Mouse (Mus musculus) myocyte (in vitro differentiated cells): ENCODE measurements around the gene Pard6b. TPM values are rescaled to one million over a fixed set of nuclear protein-coding genes. Genes with fewer than 3 reads are reported as not detected.
A peak's percentile ranks its signal among the peaks of the same experiment; 100 is the strongest.

Experiments
- H3K27me3 ChIP-seq: one replicate; pipeline ENCODE4 v1.6.1; 2011; ENCODE audit not compliant: control insufficient read depth, insufficient read depth, insufficient read length
- H3K36me3 ChIP-seq: one replicate; pipeline ENCODE4 v1.6.1; 2011; ENCODE audit not compliant: control insufficient read depth, insufficient read depth
- H3K4me2 ChIP-seq: one replicate; pipeline ENCODE4 v1.6.1; 2011; ENCODE audit warnings: low read depth, control low read depth
- H3K4me3 ChIP-seq: one replicate; pipeline ENCODE4 v1.5.1; 2011; ENCODE audit warnings: mild to moderate bottlenecking, control low read depth, moderate library complexity
- H3K79me2 ChIP-seq: one replicate; pipeline ENCODE4 v1.6.1; 2011; ENCODE audit not compliant: control insufficient read depth, insufficient read depth
- H3ac ChIP-seq: one replicate; pipeline ENCODE4 v1.6.1; 2011; ENCODE audit not compliant: control insufficient read depth, insufficient read length
- CEBPB ChIP-seq: IDR thresholded peaks from 2 replicates; pipeline ENCODE4 v1.6.1; 2011; ENCODE audit warnings: mild to moderate bottlenecking, moderate library complexity; ENCODE audit not compliant: poor library complexity, insufficient read depth, severe bottlenecking
- E2F4 ChIP-seq: IDR thresholded peaks from one replicate; pipeline ENCODE4 v1.6.1; 2011; ENCODE audit warnings: mild to moderate bottlenecking, control low read depth, moderate library complexity; ENCODE audit not compliant: insufficient read depth
- MAX ChIP-seq: IDR thresholded peaks from one replicate; pipeline ENCODE4 v1.6.1; 2011; ENCODE audit warnings: low read depth, mild to moderate bottlenecking, control low read depth
- MYOD1 ChIP-seq, 3 experiments: IDR thresholded peaks; one replicate each; pipeline ENCODE4 v1.6.1; 2011; ENCODE audit warnings: control low read depth in 2 of 3, low read depth in 2 of 3, mild to moderate bottlenecking in 2 of 3, moderate library complexity in 1 of 3; ENCODE audit not compliant: insufficient read length in 2 of 3, control insufficient read depth in 1 of 3
- MYOG ChIP-seq, 3 experiments: IDR thresholded peaks; one replicate each; pipeline ENCODE4 v1.6.1; 2011; ENCODE audit warnings: control low read depth in 2 of 3, low read depth in 2 of 3, mild to moderate bottlenecking in 2 of 3; ENCODE audit not compliant: insufficient read length in 2 of 3, control insufficient read depth in 1 of 3, insufficient read depth in 1 of 3
- POLR2A ChIP-seq: IDR thresholded peaks from one replicate; pipeline ENCODE4 v1.6.1; 2011; ENCODE audit warnings: low read depth, mild to moderate bottlenecking, control low read depth, moderate library complexity; ENCODE audit not compliant: insufficient read length
- POLR2AphosphoS2 ChIP-seq: IDR thresholded peaks from one replicate; pipeline ENCODE4 v1.6.1; 2011; ENCODE audit warnings: low read depth, control low read depth; ENCODE audit not compliant: insufficient read length
- REST ChIP-seq: IDR thresholded peaks from one replicate; pipeline ENCODE4 v1.6.1; 2011; ENCODE audit warnings: mild to moderate bottlenecking, control low read depth, moderate library complexity; ENCODE audit not compliant: insufficient read depth, insufficient read length
- SRF ChIP-seq: IDR thresholded peaks from one replicate; pipeline ENCODE4 v1.6.1; 2011; ENCODE audit warnings: low read depth; ENCODE audit not compliant: control insufficient read depth, insufficient read length
- TCF12 ChIP-seq: IDR thresholded peaks from one replicate; pipeline ENCODE4 v1.6.1; 2011; ENCODE audit warnings: mild to moderate bottlenecking, control low read depth; ENCODE audit not compliant: poor library complexity, insufficient read depth, severe bottlenecking
- TCF3 ChIP-seq: IDR thresholded peaks from one replicate; pipeline ENCODE4 v1.6.1; 2011; ENCODE audit warnings: low read depth, control low read depth; ENCODE audit not compliant: insufficient read length
- USF1 ChIP-seq: IDR thresholded peaks from one replicate; pipeline ENCODE4 v1.6.1; 2011; ENCODE audit warnings: low read depth, mild to moderate bottlenecking, control low read depth, moderate library complexity
- polyA plus RNA-seq: library from polyadenylated mRNA; unstranded; fragments of >200 nt; fragmentation: generic; extraction: Trizol; gene quantifications from one replicate; pipeline ENCODE4 v1.2.1, GENCODE M21; 2012; ENCODE audit warnings: missing spikeins

Gene Pard6b
- polyA plus RNA-seq, 1 experiment, result 0.11 TPM

DNA sequence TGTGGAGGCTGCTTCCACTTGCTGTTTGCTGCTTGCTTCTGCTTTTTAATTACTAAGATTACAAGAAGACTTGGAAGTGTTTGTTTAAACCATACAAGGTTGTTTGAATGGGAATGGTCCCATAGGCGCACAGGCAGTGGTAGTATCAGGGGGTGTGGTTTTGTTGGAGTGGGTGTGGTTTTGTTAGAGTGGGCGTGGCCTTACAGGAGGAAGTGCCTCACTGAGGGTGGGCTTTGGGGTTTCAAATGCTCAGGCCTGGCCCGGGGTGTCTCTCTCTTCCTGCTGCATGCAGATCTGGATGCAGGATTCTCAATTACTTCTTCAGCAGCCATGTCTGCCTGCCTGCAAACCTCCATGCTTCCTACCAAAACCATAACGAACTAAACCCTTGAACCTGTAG is 40.1 kb downstream of the Pard6b start:
- H3ac ChIP-seq, result no peak overlapping the region
- TF ChIP-seq USF1, result no peak
- TF ChIP-seq REST, result no peak
- no peak for TF ChIP-seq TCF12
- no peak for TF ChIP-seq CEBPB
- no peak for TF ChIP-seq MYOG (IDR thresholded peaks at IDR 0.05; ENCODE audit: control insufficient read depth in 1 of 3, insufficient read depth in 1 of 3, insufficient read length in 2 of 3, low read depth in 2 of 3)
- TF ChIP-seq SRF, result no peak
- no peak for TF ChIP-seq POLR2A
- no peak for TF ChIP-seq MAX
- TF ChIP-seq TCF3, result no peak
- no peak for TF ChIP-seq E2F4
- no peak for TF ChIP-seq MYOD1 (IDR thresholded peaks at IDR 0.05; ENCODE audit: control insufficient read depth in 1 of 3, insufficient read length in 2 of 3, low read depth in 2 of 3)
- no peak for TF ChIP-seq POLR2AphosphoS2
- H3K4me2 ChIP-seq, result no peak overlapping the region
- no peaks in the 10 kb centered on the region for H3K36me3 ChIP-seq
- H3K27me3 ChIP-seq, result no peaks in the 10 kb centered on the region
- no peak overlapping the region for H3K4me3 ChIP-seq
- H3K79me2 ChIP-seq, result no peaks in the 10 kb centered on the region

GRCm38 (mm10) chr2:168123652-168124051 is 42.8 kb downstream of the Pard6b start:
- Histone ChIP-seq H3K36me3 (no peaks in the 10 kb centered on the region), H3K4me2 (no peak overlapping the region), H3K4me3 (no peak overlapping the region), H3K79me2 (no peaks in the 10 kb centered on the region), H3K27me3 (no peaks in the 10 kb centered on the region), H3ac (no peak overlapping the region)
- no peak for TF ChIP-seq USF1

DNA sequence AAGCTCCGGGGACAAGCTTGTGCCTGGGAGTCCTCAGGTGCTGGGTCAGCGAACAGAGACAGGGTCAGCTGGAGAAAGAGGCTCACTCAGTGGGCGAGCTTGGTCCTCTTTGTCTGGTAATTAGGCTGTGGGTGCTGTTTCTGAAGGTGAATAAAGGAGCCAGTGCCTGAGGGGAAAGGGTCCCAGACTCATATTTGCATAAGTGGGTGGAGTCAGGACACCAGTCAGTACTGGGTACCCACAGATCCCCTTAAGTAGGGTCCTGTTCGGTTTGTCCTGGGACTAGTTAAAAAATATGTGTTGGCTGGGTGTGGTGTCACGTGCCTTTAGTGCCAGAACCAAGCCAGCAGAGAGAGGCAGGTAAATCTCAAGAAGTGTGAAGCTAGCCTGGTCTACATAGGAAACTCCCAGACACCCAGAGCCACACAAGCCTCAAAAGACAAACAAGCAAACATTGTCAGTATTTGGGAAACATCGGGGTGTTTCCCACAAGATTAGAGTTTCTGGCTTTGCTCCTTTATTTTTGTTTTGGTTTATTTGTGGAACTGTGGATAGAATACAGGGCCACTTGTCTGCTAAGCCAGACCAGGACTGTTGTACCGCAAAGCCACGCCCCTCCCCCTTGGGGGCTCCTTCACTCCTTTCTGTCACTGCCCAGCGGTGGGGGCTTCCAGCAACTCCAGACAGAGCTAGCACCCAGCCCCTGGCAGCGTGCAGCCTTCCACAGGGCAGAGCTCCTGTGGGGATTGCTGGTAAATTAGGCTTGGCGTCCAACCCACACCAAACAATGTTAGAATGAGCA is 44.7 kb downstream of the Pard6b start:
- Histone ChIP-seq H3K4me2 (peak overlapping the region; percentile 48), H3K27me3 (no peaks in the 10 kb centered on the region), H3ac (no peak overlapping the region), H3K4me3 (no peak overlapping the region), H3K79me2 (no peaks in the 10 kb centered on the region), H3K36me3 (no peaks in the 10 kb centered on the region)
- TF ChIP-seq SRF, result no peak
- no peak for TF ChIP-seq TCF3
- TF ChIP-seq POLR2AphosphoS2, result no peak
- TF ChIP-seq MYOG (IDR thresholded peaks at IDR 0.05; ENCODE audit: control insufficient read depth in 1 of 3, insufficient read depth in 1 of 3, insufficient read length in 2 of 3, low read depth in 2 of 3), result no peak
- TF ChIP-seq POLR2A, result no peak
- no peak for TF ChIP-seq TCF12
- TF ChIP-seq MAX, result no peak

DNA sequence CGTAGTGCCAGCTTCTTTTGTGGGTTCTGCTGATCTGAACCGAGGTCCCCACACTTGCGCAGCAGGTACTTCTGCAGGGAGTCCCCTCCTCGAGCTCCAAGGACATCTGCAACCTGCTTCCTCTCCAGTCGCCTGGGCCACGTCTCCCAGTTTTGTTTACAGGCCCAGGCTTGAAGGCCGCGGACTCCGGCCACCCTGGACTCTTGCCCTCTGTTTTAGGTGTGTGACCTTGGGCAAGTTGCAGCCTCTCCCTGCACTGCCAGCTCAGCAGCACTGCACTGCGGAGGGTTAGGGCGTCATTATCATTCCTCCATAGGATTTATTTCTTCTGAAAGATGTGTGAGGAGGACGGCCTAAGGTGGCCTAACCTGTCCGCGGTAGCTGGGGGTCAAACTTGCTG is 47.0 kb downstream of the Pard6b start:
- no peak for TF ChIP-seq MYOG (IDR thresholded peaks at IDR 0.05; ENCODE audit: control insufficient read depth in 1 of 3, insufficient read depth in 1 of 3, insufficient read length in 2 of 3, low read depth in 2 of 3)
- no peak for TF ChIP-seq POLR2AphosphoS2
- TF ChIP-seq E2F4, result no peak
- TF ChIP-seq TCF12, result no peak
- no peak for TF ChIP-seq MAX
- TF ChIP-seq REST, result no peak
- TF ChIP-seq CEBPB, result no peak
- no peak for TF ChIP-seq TCF3
- TF ChIP-seq POLR2A, result no peak
- no peak for TF ChIP-seq SRF
- TF ChIP-seq MYOD1 (IDR thresholded peaks at IDR 0.05; ENCODE audit: control insufficient read depth in 1 of 3, insufficient read length in 2 of 3, low read depth in 2 of 3), result no peak
- no peak overlapping the region for H3K4me3 ChIP-seq
- H3K36me3 ChIP-seq, result no peaks in the 10 kb centered on the region
- no peaks in the 10 kb centered on the region for H3K79me2 ChIP-seq
- no peak overlapping the region for H3ac ChIP-seq
- H3K27me3 ChIP-seq, result no peaks in the 10 kb centered on the region
- H3K4me2 ChIP-seq, result no peak overlapping the region

DNA sequence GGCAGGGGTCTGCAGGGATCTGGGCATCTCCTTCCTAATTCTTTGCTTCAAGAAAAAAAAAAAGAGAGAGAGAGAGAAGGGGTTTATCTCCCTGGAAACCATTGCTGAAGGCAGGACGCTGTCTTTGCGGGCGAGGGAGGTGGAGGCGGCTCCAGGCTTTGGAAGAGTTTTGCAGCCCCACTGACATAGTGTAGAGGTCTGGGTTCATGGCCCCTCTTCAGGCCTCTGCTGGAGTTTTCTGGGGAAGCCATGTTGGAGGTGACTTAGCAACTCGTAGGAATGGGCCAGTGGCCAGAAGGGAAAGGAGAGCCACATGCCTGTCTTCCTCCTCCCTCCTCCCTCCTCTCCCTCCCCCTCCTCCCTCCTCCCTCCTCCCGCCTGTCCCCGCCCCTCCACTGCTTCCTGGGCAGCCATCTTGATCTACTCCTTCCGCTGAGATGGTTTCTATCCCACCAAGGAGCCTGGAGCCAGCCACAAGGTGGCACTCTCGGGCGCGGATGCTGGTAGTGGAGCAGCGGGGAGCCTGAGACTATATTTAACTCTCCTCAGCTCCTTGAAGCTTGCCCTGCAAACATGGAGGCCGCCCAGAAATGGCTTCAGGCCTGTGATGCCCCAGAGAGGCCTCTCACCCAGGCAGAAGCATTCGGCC is 47.5 kb downstream of the Pard6b start:
- Histone ChIP-seq H3K4me2 (no peak overlapping the region), H3K4me3 (no peak overlapping the region), H3K36me3 (no peaks in the 10 kb centered on the region), H3K27me3 (no peaks in the 10 kb centered on the region), H3ac (no peak overlapping the region), H3K79me2 (no peaks in the 10 kb centered on the region)
- no peak for TF ChIP-seq E2F4
